Mouse (Mus musculus) kidney, embryonic 15.5 days (tissue): ENCODE measurements around the gene Rhd. TPM values are rescaled to one million over a fixed set of nuclear protein-coding genes. Genes with fewer than 3 reads are reported as not detected.

ENCODE experiments used
- ATAC-seq: fragments of 200-750 bp; cut with Nextera tagmentation; replicated peaks from 2 replicates; pipeline ENCODE4 v1.8.0; 2017; ENCODE audit warnings: moderate TSS enrichment; ENCODE audit not compliant: low FRiP score
- H3K27ac ChIP-seq: fragments of 300-500 bp; sonication (generic); 2 replicates; pipeline ENCODE4 v1.5.1; 2015; ENCODE audit warnings: mild to moderate bottlenecking, inconsistent platforms
- H3K27me3 ChIP-seq: fragments of 300-500 bp; sonication (generic); 2 replicates; pipeline ENCODE4 v1.6.1; 2015; ENCODE audit warnings: inconsistent platforms
- H3K36me3 ChIP-seq: fragments of 300-500 bp; sonication (generic); 2 replicates; pipeline ENCODE4 v1.6.1; 2015; ENCODE audit warnings: inconsistent platforms
- H3K4me1 ChIP-seq: fragments of 300-500 bp; sonication (generic); 2 replicates; pipeline ENCODE4 v1.6.1; 2015; ENCODE audit warnings: inconsistent platforms
- H3K4me2 ChIP-seq: fragments of 300-500 bp; sonication (generic); 2 replicates; pipeline ENCODE4 v1.6.1; 2015; ENCODE audit warnings: moderate library complexity, mild to moderate bottlenecking, inconsistent platforms
- H3K4me3 ChIP-seq: fragments of 300-500 bp; sonication (generic); replicated peaks from 2 replicates; pipeline ENCODE4 v1.5.1; 2015; ENCODE audit warnings: mild to moderate bottlenecking, inconsistent platforms
- H3K9ac ChIP-seq: fragments of 300-500 bp; sonication (generic); 2 replicates; pipeline ENCODE4 v1.6.1; 2015; ENCODE audit warnings: mild to moderate bottlenecking, inconsistent platforms
- H3K9me3 ChIP-seq: fragments of 300-500 bp; sonication (generic); replicated peaks from 2 replicates; pipeline ENCODE4 v1.6.1; 2016; ENCODE audit warnings: inconsistent platforms
- WGBS: fragments of 180-500 bp; shearing (Covaris S2); methylation state at CpG from one replicate; pipeline ENCODE4 v1.1.7; 2015; ENCODE audit warnings: mixed read lengths; 5-methylcytosine and 5-hydroxymethylcytosine counted together
- polyA plus RNA-seq: library from polyadenylated mRNA; unstranded; fragments of >200 nt; fragmentation: Nextera tagmentation; extraction: Ambion mirVana; gene quantifications from 2 replicates; pipeline ENCODE4 v1.2.1, GENCODE M21; 2015

Rhd gene
- polyA plus RNA-seq, 1 experiment from 2014 or later = 7.9 TPM

DNA sequence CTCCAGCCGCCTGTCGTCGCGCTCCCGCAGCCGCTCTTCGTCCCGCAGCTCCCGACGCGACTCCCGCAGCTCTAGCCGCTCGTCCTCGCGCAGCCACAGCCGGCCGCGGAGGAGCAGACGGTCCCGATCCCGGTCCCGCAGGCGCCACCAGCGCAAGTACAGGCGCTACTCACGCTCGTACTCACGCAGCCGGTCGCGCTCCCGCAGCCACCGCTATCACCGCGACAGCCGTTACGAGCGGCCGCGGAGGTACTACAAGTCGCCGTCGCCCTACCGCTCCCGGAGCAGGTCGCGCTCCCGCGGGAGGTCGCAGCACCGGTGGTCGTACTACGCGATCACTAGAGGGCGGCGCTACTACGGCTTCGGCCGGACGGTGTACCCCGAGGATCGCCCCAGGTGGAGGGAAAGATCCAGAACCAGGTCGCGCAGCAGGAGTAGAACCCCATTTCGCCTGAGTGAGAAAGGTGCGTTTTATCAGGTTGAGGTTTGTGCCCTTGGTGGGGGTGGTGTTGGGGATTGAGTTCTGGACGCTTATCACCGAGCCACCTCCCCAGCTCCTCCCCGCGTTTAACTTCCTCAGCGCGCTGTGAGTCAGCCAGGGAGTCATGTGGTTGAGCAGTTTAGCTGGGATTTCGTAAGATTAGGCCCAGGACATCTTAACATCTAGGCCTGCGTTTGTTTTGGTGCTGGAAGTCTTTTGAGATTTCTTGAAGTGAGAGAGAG lies 59.8 kb downstream of the Rhd start:
- H3K27ac ChIP-seq = peak overlapping the region; percentile 97
- H3K9ac ChIP-seq = peak overlapping the region; percentile 90
- H3K4me1 ChIP-seq = peaks cover 24% of the 10 kb centered on the region
- H3K36me3 ChIP-seq = peaks cover 39% of the 10 kb centered on the region
- peak overlapping the region; percentile 75 for H3K4me2 ChIP-seq
- WGBS = under 1% methylated on average over 75 of the region's 75 CpGs
- peak; percentile 37 for ATAC-seq
- H3K4me3 ChIP-seq = peak overlapping the region; percentile 79
- H3K9me3 ChIP-seq = no peaks in the 10 kb centered on the region
- H3K27me3 ChIP-seq = no peaks in the 10 kb centered on the region

DNA sequence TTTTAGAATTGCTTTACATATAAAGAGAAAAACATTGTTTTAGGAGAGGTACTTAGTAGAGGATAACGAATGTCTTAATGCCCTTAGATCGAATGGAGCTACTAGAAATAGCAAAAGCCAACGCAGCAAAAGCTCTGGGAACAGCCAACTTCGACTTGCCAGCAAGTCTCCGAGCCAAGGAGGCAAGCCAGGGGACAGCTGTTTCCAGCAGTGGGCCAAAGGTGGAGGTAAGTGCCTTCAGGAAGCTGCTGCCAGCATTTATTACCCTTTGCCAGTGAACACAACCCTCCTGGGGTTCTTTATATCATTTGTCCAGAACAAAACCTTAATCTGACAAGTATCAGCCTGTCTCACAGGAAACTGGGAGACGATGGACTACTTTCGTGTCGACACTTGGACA lies 60.9 kb downstream of the Rhd start:
- no peak for ATAC-seq
- Histone ChIP-seq H3K27me3 (no peaks in the 10 kb centered on the region), H3K9ac (peak overlapping the region; percentile 37; the same call in 1 of the 2 replicates), H3K4me2 (peak overlapping the region; percentile 75), H3K9me3 (no peaks in the 10 kb centered on the region), H3K27ac (no peak overlapping the region), H3K4me1 (peaks cover 27% of the 10 kb centered on the region), H3K36me3 (peaks cover 39% of the 10 kb centered on the region), H3K4me3 (peak overlapping the region; percentile 79)
- WGBS = 67% methylated on average over 8 of the region's 8 CpGs

DNA sequence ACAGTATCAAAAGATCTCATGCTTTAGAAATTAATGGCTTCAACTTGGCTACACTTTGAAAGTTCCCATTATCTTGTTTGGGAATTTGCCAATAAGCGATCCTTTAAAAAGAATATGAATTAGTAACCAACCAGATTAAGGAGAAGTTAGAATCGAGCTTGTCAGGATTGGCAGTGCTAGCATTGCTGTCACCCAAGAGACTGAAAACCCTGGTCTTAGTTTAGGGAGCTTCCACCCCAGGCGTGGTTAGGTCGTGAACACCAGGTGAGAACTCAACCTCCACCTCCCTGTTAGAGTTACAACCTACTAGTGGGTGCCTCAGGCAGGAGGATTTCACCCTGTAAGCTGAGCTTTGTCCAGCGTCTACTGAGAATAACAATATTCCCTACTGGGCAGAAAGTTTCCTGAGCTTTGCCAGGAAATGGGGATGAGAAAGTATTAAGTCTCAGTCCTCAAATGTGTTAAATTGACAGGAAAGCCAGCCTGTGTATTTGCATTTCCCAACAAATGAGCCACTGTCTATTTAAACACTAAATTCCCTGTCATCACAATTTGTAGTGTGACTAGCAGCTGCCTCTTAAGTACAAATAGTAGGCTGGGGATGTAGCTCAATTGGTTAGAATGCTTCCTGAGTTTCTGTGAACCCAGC lies 63.6 kb downstream of the Rhd start:
- Histone ChIP-seq H3K9me3 (no peaks in the 10 kb centered on the region), H3K4me1 (peaks cover 34% of the 10 kb centered on the region), H3K4me2 (no peak overlapping the region), H3K9ac (no peak overlapping the region), H3K4me3 (no peak overlapping the region), H3K27ac (no peak overlapping the region), H3K36me3 (peaks cover 44% of the 10 kb centered on the region), H3K27me3 (no peaks in the 10 kb centered on the region)
- 71% methylated on average over 5 of the region's 5 CpGs for WGBS
- ATAC-seq = no peak

DNA sequence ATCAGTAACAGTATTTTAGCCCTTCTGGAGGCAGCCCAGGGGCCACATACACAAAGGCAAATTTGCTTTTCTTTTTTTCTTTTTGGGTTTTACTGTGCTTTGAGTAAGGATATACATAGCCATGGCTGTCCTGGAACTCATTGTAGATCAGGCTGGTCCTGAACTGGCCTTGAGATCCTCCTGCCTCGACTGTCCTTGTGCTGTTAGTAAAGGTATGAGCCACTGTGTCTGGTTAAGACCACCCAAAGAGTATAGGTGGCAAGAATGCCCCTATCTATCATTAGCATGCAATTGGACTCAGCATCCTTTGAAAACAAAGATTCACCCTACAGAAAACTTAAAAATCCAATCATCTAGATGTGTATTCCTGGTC lies 64.1 kb downstream of the Rhd start:
- 77% methylated on average over 1 of the region's 1 CpGs for WGBS
- Histone ChIP-seq H3K4me3 (no peak overlapping the region), H3K4me2 (no peak overlapping the region), H3K27ac (no peak overlapping the region), H3K36me3 (peaks cover 49% of the 10 kb centered on the region), H3K4me1 (peaks cover 34% of the 10 kb centered on the region), H3K9me3 (no peaks in the 10 kb centered on the region), H3K9ac (no peak overlapping the region), H3K27me3 (no peaks in the 10 kb centered on the region)
- ATAC-seq = no peak

DNA sequence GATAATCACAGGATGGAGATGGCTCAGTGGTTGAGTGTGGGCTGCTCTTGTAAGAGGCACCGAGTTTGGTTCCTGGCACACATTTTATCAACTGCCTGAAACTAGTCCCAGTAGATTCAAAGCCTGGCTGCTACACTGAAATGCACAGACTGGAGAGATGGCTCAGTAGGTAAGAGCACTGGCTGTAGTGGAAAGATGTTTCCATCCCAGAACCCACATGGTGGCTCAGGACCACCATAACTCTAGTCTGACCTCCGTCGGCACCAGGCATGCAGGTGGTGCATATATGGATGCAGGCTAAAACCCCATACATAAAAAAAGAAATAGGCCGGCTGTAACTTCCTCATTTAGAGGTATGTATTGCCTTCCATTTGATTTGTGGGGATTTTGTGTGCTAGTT lies 65.2 kb downstream of the Rhd start:
- H3K9me3 ChIP-seq = no peaks in the 10 kb centered on the region
- WGBS = 77% methylated on average over 4 of the region's 4 CpGs
- H3K4me1 ChIP-seq = peaks cover 34% of the 10 kb centered on the region
- H3K9ac ChIP-seq = no peak overlapping the region
- H3K36me3 ChIP-seq = peaks cover 59% of the 10 kb centered on the region
- no peak for ATAC-seq
- H3K27ac ChIP-seq = no peak overlapping the region
- no peaks in the 10 kb centered on the region for H3K27me3 ChIP-seq
- H3K4me2 ChIP-seq = no peak overlapping the region
- no peak overlapping the region for H3K4me3 ChIP-seq

DNA sequence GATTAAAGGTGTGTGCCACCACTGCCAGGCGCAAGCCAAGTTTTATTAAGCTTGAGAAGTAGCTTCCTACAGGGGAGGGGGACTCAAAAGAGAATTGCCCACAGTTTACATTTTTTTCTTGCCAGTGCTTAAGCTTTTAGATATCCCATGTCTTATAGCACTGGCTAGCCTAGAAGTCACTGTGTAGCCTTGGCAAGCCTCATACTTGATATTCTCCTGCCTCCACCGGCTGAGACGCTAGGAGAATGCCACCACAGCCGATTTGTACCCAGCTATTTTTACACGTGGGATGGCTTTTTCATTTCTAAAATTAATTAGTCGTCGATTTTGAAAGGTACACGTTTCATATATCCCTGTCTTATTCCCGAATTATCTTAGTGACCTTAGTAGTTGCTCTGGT lies 65.9 kb downstream of the Rhd start:
- Histone ChIP-seq H3K4me3 (peak overlapping the region; percentile 99), H3K9ac (peak overlapping the region; percentile 29; the same call in 1 of the 2 replicates), H3K9me3 (no peaks in the 10 kb centered on the region), H3K36me3 (peaks cover 63% of the 10 kb centered on the region), H3K27ac (peak overlapping the region; percentile 57; the same call in 1 of the 2 replicates), H3K4me1 (peaks cover 32% of the 10 kb centered on the region), H3K27me3 (no peaks in the 10 kb centered on the region), H3K4me2 (peak overlapping the region; percentile 73)
- ATAC-seq = no peak
- WGBS = 23% methylated on average over 9 of the region's 9 CpGs

DNA sequence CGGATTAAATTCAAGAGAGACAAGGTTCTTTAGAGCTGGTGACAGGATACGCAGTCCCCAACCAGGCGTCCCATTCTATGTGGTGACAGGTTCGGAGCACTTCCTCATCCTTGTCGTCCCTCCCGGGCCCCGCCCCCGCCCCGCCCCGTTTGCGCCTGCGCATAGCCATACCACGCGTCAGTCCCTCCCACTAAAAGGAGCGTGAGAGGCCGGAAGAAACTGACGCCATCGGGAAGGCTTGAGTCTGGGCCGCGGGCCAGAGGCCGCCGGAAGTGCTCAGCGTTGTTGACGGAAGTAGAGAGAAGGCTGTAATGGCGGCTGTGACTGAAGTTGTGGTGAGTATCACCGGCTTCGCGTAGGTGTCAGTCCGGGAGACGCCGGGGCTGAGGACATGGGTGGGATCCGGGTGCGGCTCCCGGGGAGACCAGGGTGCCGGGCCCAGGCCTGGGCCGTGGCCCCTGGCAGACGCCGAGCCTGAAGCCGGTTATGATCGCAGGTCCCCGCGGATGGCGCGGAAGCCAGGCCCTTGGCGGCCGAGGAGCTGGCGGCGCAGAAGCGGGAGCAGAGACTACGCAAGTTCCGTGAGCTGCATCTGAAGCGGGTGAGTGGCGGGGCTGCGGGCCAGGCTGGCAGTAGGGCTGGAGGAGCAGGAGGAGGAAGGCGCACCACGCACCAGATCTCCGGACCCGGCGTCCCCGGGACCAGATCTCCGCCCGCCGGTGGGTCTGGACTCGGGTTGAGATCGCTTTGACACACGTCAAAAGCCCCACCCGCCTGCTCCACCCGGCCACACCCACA lies 66.5 kb downstream of the Rhd start, which contains the start of gene Syf2:
Gene Syf2 (plus strand): TSS at position 215 of the 798 bp plus-strand sequence.
- Histone ChIP-seq H3K4me1 (peaks cover 26% of the 10 kb centered on the region), H3K36me3 (peaks cover 63% of the 10 kb centered on the region), H3K27me3 (no peaks in the 10 kb centered on the region), H3K9me3 (no peaks in the 10 kb centered on the region), H3K4me3 (peak within 1 kb of the TSS; percentile 99), H3K9ac (peak within 1 kb of the TSS; percentile 80), H3K27ac (peak within 1 kb of the TSS; percentile 73), H3K4me2 (peak within 1 kb of the TSS; percentile 73)
- under 1% methylated on average over 68 of the region's 68 CpGs for WGBS
- peak; percentile 98 for ATAC-seq

DNA sequence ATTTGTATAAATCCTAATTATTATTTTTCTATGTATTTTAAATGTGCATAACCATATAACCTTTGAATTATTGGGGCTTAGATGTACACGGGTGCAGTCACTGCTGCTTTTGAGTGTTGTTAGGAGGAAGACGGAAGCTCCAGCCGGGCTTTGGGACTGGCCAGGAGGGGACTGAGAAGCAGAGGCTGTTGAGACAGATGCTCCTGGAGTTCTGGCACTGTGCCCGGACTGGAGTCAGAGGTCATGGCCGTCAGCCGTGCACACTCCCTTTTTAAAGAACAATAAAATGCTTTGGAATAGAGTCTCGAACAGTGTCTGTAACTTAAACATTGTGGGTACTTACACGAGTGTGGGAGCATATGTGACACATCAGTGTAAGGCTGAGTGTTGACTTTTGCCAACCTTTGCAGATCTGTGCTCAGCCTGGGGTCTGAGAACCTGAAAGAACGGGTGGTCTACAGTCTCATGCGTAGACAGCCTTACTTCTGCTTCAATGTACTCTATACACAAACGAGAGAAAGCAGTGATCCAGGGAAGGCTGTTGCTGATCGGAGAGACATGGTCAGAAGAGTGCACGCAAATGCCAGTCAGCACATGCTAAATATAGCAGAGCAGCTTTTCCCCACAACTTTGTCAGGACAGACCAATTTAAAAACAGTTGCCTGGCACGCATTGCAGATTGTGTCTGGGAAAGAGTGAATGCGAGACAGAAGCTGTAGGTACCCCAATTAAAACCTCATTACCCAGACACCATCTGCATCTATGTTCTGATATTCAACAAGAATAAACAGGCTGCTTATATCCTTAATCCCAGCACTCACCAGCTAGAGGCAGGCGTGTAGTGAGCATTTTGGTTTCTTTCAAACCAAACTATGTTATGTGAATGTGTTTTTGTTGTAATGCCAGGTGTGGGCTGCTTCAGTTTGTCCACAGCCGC lies 73.2 kb downstream of the Rhd start:
- Histone ChIP-seq H3K4me1 (peaks cover 17% of the 10 kb centered on the region), H3K27me3 (peaks cover 15% of the 10 kb centered on the region), H3K4me2 (no peak overlapping the region), H3K36me3 (peaks cover 53% of the 10 kb centered on the region), H3K9me3 (no peaks in the 10 kb centered on the region), H3K27ac (no peak overlapping the region), H3K4me3 (no peak overlapping the region), H3K9ac (no peak overlapping the region)
- WGBS = 38% methylated on average over 17 of the region's 17 CpGs
- no peak for ATAC-seq

DNA sequence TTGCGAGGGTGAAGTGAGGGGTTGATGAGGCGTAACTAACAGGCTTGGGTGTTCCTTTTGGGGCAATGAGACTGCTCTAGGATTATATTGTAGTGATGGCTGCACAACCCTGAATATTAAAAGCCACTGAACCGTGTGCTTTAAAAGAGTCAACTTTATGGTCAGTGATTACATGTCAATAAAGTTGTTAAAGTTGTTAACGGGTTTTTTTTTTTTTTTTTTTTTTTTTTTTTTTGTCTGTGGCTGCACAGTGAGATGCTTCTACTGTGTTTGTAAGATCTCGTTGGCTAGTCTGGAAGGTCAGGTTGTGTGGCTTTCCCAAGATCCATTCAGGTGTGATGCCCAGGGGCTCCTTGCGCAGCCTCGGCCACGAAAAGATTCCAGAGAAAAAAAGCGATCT lies 75.6 kb downstream of the Rhd start:
- peak overlapping the region; percentile 54 for H3K4me2 ChIP-seq
- WGBS = 34% methylated on average over 9 of the region's 9 CpGs
- peak overlapping the region; percentile 21 for H3K4me3 ChIP-seq

DNA sequence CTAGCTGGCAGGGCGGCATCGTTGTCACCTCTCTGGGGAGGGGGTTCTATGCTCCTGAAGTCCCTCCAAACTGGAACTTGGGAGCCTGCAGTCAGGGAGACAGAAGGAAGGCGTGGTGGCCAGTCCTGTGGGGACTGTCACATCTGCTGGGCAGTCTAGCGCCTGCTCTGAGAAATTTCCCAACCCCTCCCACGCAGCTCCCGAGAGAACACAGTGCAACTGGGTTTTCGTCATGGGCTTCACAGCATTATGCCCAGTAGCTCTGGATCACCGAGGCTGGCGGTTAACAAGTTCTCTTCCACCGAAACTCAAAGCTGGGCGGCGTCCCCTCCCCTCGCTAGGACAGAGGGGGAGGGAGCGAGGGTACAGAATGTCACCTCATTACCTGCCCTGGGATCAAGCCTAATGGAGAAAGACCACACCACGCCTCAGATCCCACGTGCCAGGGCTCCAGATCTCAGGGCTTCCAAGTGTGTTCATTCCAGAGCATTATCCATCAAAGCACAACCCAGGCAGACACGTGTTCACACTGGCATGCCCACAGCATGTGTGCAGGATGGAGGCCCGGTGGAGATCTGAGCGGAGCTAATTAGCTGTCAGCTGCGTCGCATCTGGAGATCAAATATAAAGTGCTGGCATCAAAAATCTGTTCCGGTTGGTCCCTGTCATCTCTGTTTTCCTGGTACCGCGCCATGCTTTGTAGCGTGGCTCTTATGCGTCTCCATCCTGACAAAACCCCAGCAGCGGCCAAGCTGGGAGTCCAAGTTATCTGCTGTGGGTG lies 79.6 kb downstream of the Rhd start:
- Histone ChIP-seq H3K9ac (no peak overlapping the region), H3K4me2 (no peak overlapping the region), H3K4me1 (peaks cover 21% of the 10 kb centered on the region), H3K27ac (no peak overlapping the region), H3K27me3 (peaks cover 45% of the 10 kb centered on the region), H3K9me3 (no peaks in the 10 kb centered on the region), H3K4me3 (no peak overlapping the region), H3K36me3 (no peaks in the 10 kb centered on the region)
- WGBS = 50% methylated on average over 27 of the region's 27 CpGs
- ATAC-seq = 0 out of 2 replicates have a peak, but pooled peaks have one; percentile 12

More for the DNA sequence above, 75.6 kb downstream of the Rhd start:
- Histone ChIP-seq H3K4me1 (peaks cover 20% of the 10 kb centered on the region), H3K36me3 (peaks cover 29% of the 10 kb centered on the region), H3K9me3 (no peaks in the 10 kb centered on the region), H3K27me3 (peaks cover 39% of the 10 kb centered on the region), H3K27ac (no peak overlapping the region), H3K9ac (no peak overlapping the region)
- ATAC-seq = no peak
